ENCODE assay signal across 7 mouse cellular contexts in the genomic region with DNA sequence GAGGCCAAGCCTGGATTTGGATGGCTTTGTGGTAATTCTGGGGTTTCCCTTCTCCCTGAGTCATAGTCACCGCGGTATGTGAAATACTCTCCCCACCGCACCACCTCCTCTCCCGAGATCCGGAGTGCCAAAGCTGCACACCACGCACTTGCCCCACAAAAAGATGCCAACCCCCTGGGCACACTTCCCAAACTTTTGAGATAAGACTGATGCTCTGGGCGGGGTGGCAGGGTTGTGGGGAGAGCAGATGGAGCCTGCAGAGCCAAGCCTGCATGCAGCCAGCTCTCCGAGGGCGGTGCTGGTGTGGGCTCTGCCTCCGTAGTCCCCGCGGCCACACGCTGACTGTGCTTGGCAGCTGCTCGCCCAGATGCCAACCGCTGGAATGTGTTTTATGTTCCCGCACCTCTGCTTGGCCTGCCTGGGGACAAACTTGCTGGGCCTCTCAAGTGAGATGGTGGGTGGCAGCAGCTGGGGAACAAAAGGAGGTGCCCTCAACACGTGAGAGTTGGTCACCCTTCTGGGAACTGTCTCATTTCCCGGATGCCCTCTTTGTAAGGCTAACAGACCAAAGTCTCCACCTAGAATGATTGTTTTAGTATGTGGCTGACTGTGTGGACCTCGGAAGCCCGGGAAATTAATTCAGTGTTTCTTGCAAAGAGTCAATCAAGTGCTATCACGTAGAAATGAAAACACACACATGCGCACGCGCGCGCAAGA.
DNase-seq lines count a peak whose midpoint lies in the region; ATAC-seq and TF ChIP-seq lines count a peak whose summit lies in the region.
"Not testable (repeated sequence)": the region's sequence is repeated elsewhere in the genome, so short reads cannot be mapped to it uniquely, and the experiment has no call there.

No protein-coding gene starts in this region.

- not testable (repeated sequence) for TF ChIP-seq POLR2A in limb, embryonic 14.5 days (IDR thresholded peaks at IDR 0.05; ENCODE audit: borderline replicate concordance, extremely low read depth, insufficient read depth, insufficient read length)

- peak overlapping the region; percentile 88 for H3K27ac ChIP-seq in forebrain, embryonic 10.5 days
- H3K27ac ChIP-seq in heart, embryonic 12.5 days (ENCODE audit: poor library complexity, severe bottlenecking); kidney, embryonic 16.5 days (ENCODE audit: low read length); limb, embryonic 14.5 days (replicated peaks; ENCODE audit: low read depth, low read length): not testable (repeated sequence)
- 0 out of 2 replicates have a peak overlapping the region, but pooled peaks have one; percentile 14 for H3K27ac ChIP-seq in midbrain, embryonic 14.5 days (replicated peaks; ENCODE audit: low read depth, low read length)

- H3K4me3 ChIP-seq in forebrain, embryonic 10.5 days, result peak overlapping the region; percentile 46
- H3K4me3 ChIP-seq in heart, embryonic 12.5 days, result peak overlapping the region; percentile 47
- H3K4me3 ChIP-seq in kidney, embryonic 16.5 days (ENCODE audit: low read length), result peak overlapping the region; percentile 38
- H3K4me3 ChIP-seq in limb, embryonic 14.5 days (replicated peaks; ENCODE audit: low read length), result peak overlapping the region; percentile 24
- peak overlapping the region; percentile 30 for H3K4me3 ChIP-seq in midbrain, embryonic 14.5 days (replicated peaks; ENCODE audit: low read depth, low read length)

- DNase-seq in adrenal gland, adult 8-10 months, result peak; percentile 51
- peak; percentile 48 for DNase-seq in forebrain, embryonic 10.5 days (ENCODE audit: extremely low spot score, low spot score)
- DNase-seq in limb, embryonic 14.5 days (ENCODE audit: low spot score), result peak; percentile 6
- peak; percentile 65 for DNase-seq in midbrain, embryonic 14.5 days
- DNase-seq in right cerebral cortex, postnatal 4 days, result peak; percentile 67

- not testable (repeated sequence) for H3K27me3 ChIP-seq in forebrain, embryonic 10.5 days (ENCODE audit: poor library complexity, severe bottlenecking); heart, embryonic 12.5 days (replicated peaks); kidney, embryonic 16.5 days (ENCODE audit: insufficient read depth, low read length); limb, embryonic 14.5 days (ENCODE audit: control insufficient read depth, insufficient read depth, low read length); midbrain, embryonic 14.5 days (ENCODE audit: control insufficient read depth, insufficient read depth, low read length)

- peak; percentile 69; the same call in 1 of the 2 replicates for ATAC-seq in heart, embryonic 12.5 days (ENCODE audit: insufficient number of reproducible peaks, low FRiP score)
- peak; percentile 82 for ATAC-seq in kidney, embryonic 16.5 days (ENCODE audit: low FRiP score, low TSS enrichment)
- ATAC-seq in limb, embryonic 14.5 days (ENCODE audit: low FRiP score, low read depth), result peak; percentile 80
- peak; percentile 80 for ATAC-seq in midbrain, embryonic 14.5 days (ENCODE audit: low FRiP score, low TSS enrichment)

- peaks cover 25% of the 10 kb centered on the region for H3K4me1 ChIP-seq in forebrain, embryonic 10.5 days
- H3K4me1 ChIP-seq in heart, embryonic 12.5 days (replicated peaks); kidney, embryonic 16.5 days (ENCODE audit: insufficient read depth, low read length); limb, embryonic 14.5 days (ENCODE audit: control insufficient read depth, insufficient read depth, low read length); midbrain, embryonic 14.5 days (ENCODE audit: control insufficient read depth, insufficient read depth, low read length): not testable (repeated sequence)

- peak overlapping the region; percentile 60 for H3K9ac ChIP-seq in heart, embryonic 12.5 days
- peak overlapping the region; percentile 41 for H3K9ac ChIP-seq in kidney, embryonic 16.5 days (replicated peaks; ENCODE audit: low read length)
- H3K9ac ChIP-seq in limb, embryonic 14.5 days (ENCODE audit: low read depth, low read length, severe bottlenecking); midbrain, embryonic 14.5 days (replicated peaks; ENCODE audit: low read length): not testable (repeated sequence)

- H3K36me3 ChIP-seq in forebrain, embryonic 10.5 days (replicated peaks); heart, embryonic 12.5 days; kidney, embryonic 16.5 days (ENCODE audit: insufficient read depth, low read length); limb, embryonic 14.5 days (ENCODE audit: control insufficient read depth, insufficient read depth, low read length); midbrain, embryonic 14.5 days (ENCODE audit: control insufficient read depth, insufficient read depth, low read length): not testable (repeated sequence)

- WGBS in forebrain, embryonic 10.5 days, result 23% methylated on average over 26 of the region's 26 CpGs
- WGBS in heart, embryonic 12.5 days, result 25% methylated on average over 26 of the region's 26 CpGs
- WGBS in kidney, embryonic 16.5 days, result 26% methylated on average over 24 of the region's 26 CpGs
- WGBS in limb, embryonic 14.5 days, result 33% methylated on average over 21 of the region's 26 CpGs
- WGBS in midbrain, embryonic 14.5 days, result 21% methylated on average over 26 of the region's 26 CpGs

- peak overlapping the region; percentile 78 for H3K4me2 ChIP-seq in heart, embryonic 12.5 days
- peak overlapping the region; percentile 66 for H3K4me2 ChIP-seq in kidney, embryonic 16.5 days (replicated peaks; ENCODE audit: low read depth, low read length)
- peak overlapping the region; percentile 47 for H3K4me2 ChIP-seq in limb, embryonic 14.5 days (replicated peaks; ENCODE audit: low read depth, low read length, severe bottlenecking)
- peak overlapping the region; percentile 56 for H3K4me2 ChIP-seq in midbrain, embryonic 14.5 days (ENCODE audit: low read length)

- H3K9me3 ChIP-seq in forebrain, embryonic 10.5 days; heart, embryonic 12.5 days (replicated peaks); kidney, embryonic 16.5 days (ENCODE audit: low read length); limb, embryonic 14.5 days (ENCODE audit: control insufficient read depth, low read length); midbrain, embryonic 14.5 days (ENCODE audit: control insufficient read depth, low read length): not testable (repeated sequence)

Comparison
In these comparisons a context has a peak if more than half of its experiments do, and no peak if none do; other contexts are left out.
1. DNase-seq: peak in every context shown above with its lines; median percentile 67 in right cerebral cortex, postnatal 4 days; 65 in midbrain, embryonic 14.5 days; 51 in adrenal gland, adult 8-10 months; 48 in forebrain, embryonic 10.5 days; 6 in limb, embryonic 14.5 days.